8 mouse cellular contexts compared by ENCODE assay signal in genomic region chr2:28206472-28206871, GRCm38 (mm10). TPM values are rescaled to one million over a fixed set of nuclear protein-coding genes. Genes with fewer than 3 reads are reported as not detected.
A peak's percentile ranks its signal among the peaks of the same experiment; 100 is the strongest.
DNase-seq lines count a peak whose midpoint lies in the region; ATAC-seq and TF ChIP-seq lines count a peak whose summit lies in the region.

No protein-coding gene starts in this region.

- no peak for DNase-seq in heart, adult 2 months
- DNase-seq in heart, adult 9 months (ENCODE audit: low spot score in 2 of 2): no peak
- DNase-seq in MEL (ENCODE audit: low read depth, low spot score): no peak
- peak; percentile 64 for DNase-seq in hindbrain, embryonic 11.5 days (ENCODE audit: low spot score)
- peak; percentile 89 for DNase-seq in midbrain, embryonic 11.5 days (ENCODE audit: low spot score, missing footprints)
- DNase-seq in ovary, postnatal 14 days (ENCODE audit: low spot score): no peak
- DNase-seq in right cerebral cortex, postnatal 36 days (ENCODE audit: low spot score in 2 of 2): no peak
- DNase-seq in Muller cell, postnatal 12 days (ENCODE audit: inconsistent ontology term): no peak

- 34% methylated on average over 11 of the region's 11 CpGs for WGBS in heart, adult 2 months
- 7% methylated on average over 11 of the region's 11 CpGs for whole genome bisulfite sequencing in hindbrain, embryonic 11.5 days
- WGBS in midbrain, embryonic 11.5 days: 9% methylated on average over 11 of the region's 11 CpGs

- intact Hi-C loops in heart, adult 2 months (cut with DNase I): no loop called here

- no peaks in the 10 kb centered on the region for H3K9me3 ChIP-seq in MEL (replicated peaks; ENCODE audit: insufficient read depth, low read length)
- H3K9me3 ChIP-seq in hindbrain, embryonic 11.5 days (ENCODE audit: control insufficient read depth, low read length): no peaks in the 10 kb centered on the region
- no peaks in the 10 kb centered on the region for H3K9me3 ChIP-seq in midbrain, embryonic 11.5 days (ENCODE audit: control insufficient read depth, low read length)

- no peaks in the 10 kb centered on the region for H3K79me2 ChIP-seq in heart, adult 2 months (replicated peaks; ENCODE audit: control insufficient read depth, insufficient read depth, low read length)
- H3K79me2 ChIP-seq in MEL (ENCODE audit: control insufficient read depth, insufficient read depth, low read length, poor library complexity): peaks cover 7% of the 10 kb centered on the region

- peak overlapping the region; percentile 64; the same call in 1 of the 2 replicates for H3K4me3 ChIP-seq in heart, adult 2 months
- H3K4me3 ChIP-seq in MEL (ENCODE audit: control insufficient read depth in 1 of 2, insufficient read depth in 1 of 2, low read depth in 2 of 2, low read length in 2 of 2): peak overlapping the region; percentile 77 to 94
- H3K4me3 ChIP-seq in hindbrain, embryonic 11.5 days (ENCODE audit: low read depth, low read length): peak overlapping the region; percentile 60
- peak overlapping the region; percentile 54 for H3K4me3 ChIP-seq in midbrain, embryonic 11.5 days (ENCODE audit: low read depth, low read length)

- H3K4me2 ChIP-seq in hindbrain, embryonic 11.5 days (replicated peaks; ENCODE audit: low read depth, low read length): peak overlapping the region; percentile 99
- H3K4me2 ChIP-seq in midbrain, embryonic 11.5 days: peak overlapping the region; percentile 99

- H3K27me3 ChIP-seq in heart, adult 2 months (ENCODE audit: control insufficient read depth, insufficient read depth, low read length): 0 out of 2 replicates have a peak, but pooled peaks cover 2% of the 10 kb centered on the region
- no peaks in the 10 kb centered on the region for H3K27me3 ChIP-seq in MEL (ENCODE audit: control insufficient read depth in 1 of 2, insufficient read depth in 2 of 2, low read length in 2 of 2)
- no peaks in the 10 kb centered on the region; the same call in 1 of the 2 replicates for H3K27me3 ChIP-seq in hindbrain, embryonic 11.5 days (ENCODE audit: control insufficient read depth, insufficient read depth, low read length)
- H3K27me3 ChIP-seq in midbrain, embryonic 11.5 days (ENCODE audit: control insufficient read depth, insufficient read depth, low read length): no peaks in the 10 kb centered on the region

- no peaks in the 10 kb centered on the region; the same call in 1 of the 2 replicates for H3K4me1 ChIP-seq in heart, adult 2 months (ENCODE audit: control insufficient read depth, insufficient read depth, low read length)
- peaks cover 3 to 6% of the 10 kb centered on the region in 2 experiments; a peak in 2 of 4 replicates for H3K4me1 ChIP-seq in MEL (ENCODE audit: control insufficient read depth in 1 of 2, insufficient read depth in 2 of 2, low read length in 2 of 2)
- peaks cover 16% of the 10 kb centered on the region; the same call in 1 of the 2 replicates for H3K4me1 ChIP-seq in hindbrain, embryonic 11.5 days (replicated peaks; ENCODE audit: control insufficient read depth, insufficient read depth, low read length)
- H3K4me1 ChIP-seq in midbrain, embryonic 11.5 days (ENCODE audit: control insufficient read depth, insufficient read depth, low read length): peaks cover 15% of the 10 kb centered on the region

- no peak for TF ChIP-seq EP300 in heart, adult 2 months (IDR thresholded peaks at IDR 0.05; ENCODE audit: insufficient read depth, low read depth, low read length)
- no peak for TF ChIP-seq EP300 in MEL (IDR thresholded peaks at IDR 0.05; ENCODE audit: low read depth in 1 of 2, low read length in 2 of 2)

- no peak for TF ChIP-seq RAD21 in MEL (IDR thresholded peaks at IDR 0.05; ENCODE audit: low read depth, low read length)

- no peak overlapping the region for H3K9ac ChIP-seq in heart, adult 2 months (ENCODE audit: low read depth, low read length)
- peak overlapping the region; percentile 77 for H3K9ac ChIP-seq in MEL (ENCODE audit: control insufficient read depth, low read depth, low read length, poor library complexity, severe bottlenecking)
- peak overlapping the region; percentile 81 for H3K9ac ChIP-seq in hindbrain, embryonic 11.5 days (ENCODE audit: low read depth, low read length)
- H3K9ac ChIP-seq in midbrain, embryonic 11.5 days (ENCODE audit: low read length): peak overlapping the region; percentile 78

- no peak for TF ChIP-seq POLR2A in heart, adult 2 months (IDR thresholded peaks at IDR 0.05; ENCODE audit: insufficient read depth, low read depth, low read length)
- TF ChIP-seq POLR2A in MEL (IDR thresholded peaks at IDR 0.05; ENCODE audit: control insufficient read depth in 1 of 2, insufficient read depth in 1 of 2, low read depth in 1 of 2, low read length in 2 of 2, poor library complexity in 1 of 2): no peak

- 0 out of 2 replicates have a peak, but pooled peaks have one; percentile 30 for ATAC-seq in hindbrain, embryonic 11.5 days (ENCODE audit: low FRiP score)
- ATAC-seq in midbrain, embryonic 11.5 days (ENCODE audit: low FRiP score): 0 out of 2 replicates have a peak, but pooled peaks have one; percentile 51

- no peaks in the 10 kb centered on the region for H3K36me3 ChIP-seq in heart, adult 2 months (ENCODE audit: control insufficient read depth, insufficient read depth, low read length)
- no peaks in the 10 kb centered on the region; a peak in 1 of 4 replicates for H3K36me3 ChIP-seq in MEL (ENCODE audit: control insufficient read depth in 1 of 2, insufficient read depth in 2 of 2, low read length in 2 of 2)
- no peaks in the 10 kb centered on the region for H3K36me3 ChIP-seq in hindbrain, embryonic 11.5 days (ENCODE audit: control insufficient read depth, insufficient read depth, low read length)
- no peaks in the 10 kb centered on the region for H3K36me3 ChIP-seq in midbrain, embryonic 11.5 days (ENCODE audit: control insufficient read depth, insufficient read depth, low read length)

- H3K27ac ChIP-seq in heart, adult 2 months: no peak overlapping the region; the same call in 1 of the 2 replicates
- H3K27ac ChIP-seq in MEL (ENCODE audit: control insufficient read depth, low read depth, low read length): no peak overlapping the region
- H3K27ac ChIP-seq in hindbrain, embryonic 11.5 days (ENCODE audit: low read depth, low read length): peak overlapping the region; percentile 72
- no peak overlapping the region for H3K27ac ChIP-seq in midbrain, embryonic 11.5 days (ENCODE audit: low read depth, low read length)

- TF ChIP-seq CTCF in heart, adult 2 months (IDR thresholded peaks at IDR 0.05): no peak
- no peak for TF ChIP-seq CTCF in MEL (IDR thresholded peaks at IDR 0.05 in 2 of 3, conservative IDR thresholded peaks at IDR 0.05 in 1 of 3; ENCODE audit: control insufficient read depth in 1 of 3, insufficient read depth in 1 of 3, low read depth in 2 of 3, low read length in 3 of 3, poor library complexity in 1 of 3, severe bottlenecking in 1 of 3)

TF ChIP-seq in MEL, 35 proteins besides CTCF, POLR2A, EP300 and RAD21:
- TF ChIP-seq MYB (IDR thresholded peaks at IDR 0.05; ENCODE audit: low read depth, low read length) (no peak), ETS1 (IDR thresholded peaks at IDR 0.05; ENCODE audit: low read depth, low read length) (no peak), KAT2A (conservative IDR thresholded peaks at IDR 0.05; ENCODE audit: low read depth, low read length) (no peak), POLR2AphosphoS2 (IDR thresholded peaks at IDR 0.05; ENCODE audit: low read length) (no peak), TCF12 (IDR thresholded peaks at IDR 0.05; ENCODE audit: low read depth, low read length) (no peak), ZMIZ1 (IDR thresholded peaks at IDR 0.05; ENCODE audit: low read depth, low read length) (no peak), MEF2A (IDR thresholded peaks at IDR 0.05; ENCODE audit: extremely low read depth, insufficient replicate concordance, low read depth, low read length, poor library complexity, severe bottlenecking) (no peak), BHLHE40 (IDR thresholded peaks at IDR 0.05; ENCODE audit: borderline replicate concordance, low read depth, low read length) (no peak), ELF1 (IDR thresholded peaks at IDR 0.05; ENCODE audit: low read depth, low read length) (no peak), USF2 (IDR thresholded peaks at IDR 0.05; ENCODE audit: borderline replicate concordance in 1 of 2, insufficient read depth in 1 of 2, low read depth in 1 of 2, low read length in 2 of 2) (no peak), ZC3H11A (IDR thresholded peaks at IDR 0.05; ENCODE audit: low read depth, low read length) (no peak), USF1 (IDR thresholded peaks at IDR 0.05; ENCODE audit: low read depth, low read length) (no peak), MXI1 (IDR thresholded peaks at IDR 0.05; ENCODE audit: low read depth, low read length) (no peak), GABPA (IDR thresholded peaks at IDR 0.05; ENCODE audit: low read depth, low read length) (no peak), MAZ (IDR thresholded peaks at IDR 0.05; ENCODE audit: low read depth, low read length) (no peak), ZNF384 (IDR thresholded peaks at IDR 0.05; ENCODE audit: low read depth, low read length) (no peak), JUND (IDR thresholded peaks at IDR 0.05; ENCODE audit: low read depth, low read length) (no peak), MAFK (IDR thresholded peaks at IDR 0.05; ENCODE audit: borderline replicate concordance, low read depth, low read length) (no peak), POLR2AphosphoS5 (IDR thresholded peaks at IDR 0.05; ENCODE audit: borderline replicate concordance, low read depth, low read length) (no peak), TBP (IDR thresholded peaks at IDR 0.05; ENCODE audit: low read depth, low read length) (no peak)

RNA-seq across cellular contexts. Expression of gene Olfm1, which starts 13.7 kb away (rescaled TPM):
- total RNA-seq in heart, adult 2 months (2021): 1 to 10 TPM; 9.1 TPM
- polyA plus RNA-seq in heart, adult 2 months (2012; rRNA removed): 17.6 and 19.8 TPM in 2 replicates
- total RNA-seq in MEL (2012; rRNA removed): 18.3 and 22.2 TPM in 2 replicates
- 10 to 100 TPM in 1 of 2 experiments, not detected in 1; 51.0 TPM for polyA plus RNA-seq in MEL (2012; ENCODE audit: insufficient read depth in 1 of 2, insufficient read length in 2 of 2, low read depth in 1 of 2, low replicate concordance in 2 of 2, missing spikeins in 1 of 2)
- 139 and 152 TPM in 2 replicates for polyA plus RNA-seq in hindbrain, embryonic 11.5 days (2014; fragmentation: Nextera tagmentation; extraction: Ambion mirVana)
- polyA plus RNA-seq in midbrain, embryonic 11.5 days (2014; fragmentation: Nextera tagmentation; extraction: Ambion mirVana): 60.7 and 68.6 TPM in 2 replicates

Comparison
In these comparisons a context has a peak if more than half of its experiments do, and no peak if none do; other contexts are left out.
1. DNase-seq: peak in hindbrain, embryonic 11.5 days (single experiment) and midbrain, embryonic 11.5 days (single experiment); none in heart, adult 2 months (0 of 2), heart, adult 9 months (0 of 2), MEL (single experiment), ovary, postnatal 14 days (single experiment), right cerebral cortex, postnatal 36 days (0 of 2) and Muller cell, postnatal 12 days (single experiment).
2. Peak in every context shown above with its lines, with median percentiles within 50 percentile points of each other: H3K4me3 ChIP-seq.